Mouse (Mus musculus) CD4-positive, CD25-positive, alpha-beta regulatory T cell, adult 4 months (primary cell): ENCODE data around the gene Defb22. TPM values are rescaled to one million over a fixed set of nuclear protein-coding genes. Genes with fewer than 3 reads are reported as not detected.

Experiments
- ATAC-seq: one replicate; pipeline ENCODE4 v1.8.0; 2017
- polyA plus RNA-seq, 2 experiments: library from polyadenylated mRNA; unstranded; fragments of 100-300 nt; shearing (Covaris generic); gene quantifications; one replicate each; pipeline ENCODE4 v1.2.1; 2017

Defb22 gene
- polyA plus RNA-seq, 2 experiments from 2014 or later = not detected

GRCm38 (mm10) chr2:152438963-152439362 lies 51.0 kb downstream of the Defb22 start:
- ATAC-seq = no peak

- peak; percentile 99 for ATAC-seq
These were observed 52.7 kb downstream of the Defb22 start for GRCm38 (mm10) chr2:152436983-152437860.

- ATAC-seq = no peak
These were observed 53.5 kb downstream of the Defb22 start for GRCm38 (mm10) chr2:152436405-152436901.

Other genes with a start within 250 kb of the Defb22 start
- gene Tbc1d20, start 196.3 kb downstream of the Defb22 start, polyA plus RNA-seq = 10 to 100 TPM; 19.5 to 21.3 TPM
- 10 to 100 TPM; 53.4 to 74.3 TPM for gene Rbck1, start 157.5 kb downstream of the Defb22 start, polyA plus RNA-seq
- 1 to 10 TPM; 2.4 to 5.1 TPM for gene Trib3, start 146.1 kb downstream of the Defb22 start, polyA plus RNA-seq
- gene Nrsn2, start 113.5 kb downstream of the Defb22 start, polyA plus RNA-seq = not detected
- gene Sox12, start 92.1 kb downstream of the Defb22 start, polyA plus RNA-seq = under 1 TPM; 0.32 to 0.73 TPM
- gene Zcchc3, start 75.1 kb downstream of the Defb22 start, polyA plus RNA-seq = under 1 TPM; 0.57 to 0.75 TPM
- gene 6820408C15Rik, start 74.6 kb downstream of the Defb22 start, polyA plus RNA-seq = not detected
- gene Defb23, start 25.5 kb downstream of the Defb22 start, polyA plus RNA-seq = not detected
- gene Defb20, start 13.1 kb downstream of the Defb22 start, polyA plus RNA-seq = not detected
- gene Defb26, start 21.6 kb upstream of the Defb22 start, polyA plus RNA-seq = not detected
- not detected for gene Defb28, start 28.1 kb upstream of the Defb22 start, polyA plus RNA-seq
- gene Defb29, start 50.0 kb upstream of the Defb22 start, polyA plus RNA-seq = not detected
- not detected for gene Gm17416, start 79.2 kb upstream of the Defb22 start, polyA plus RNA-seq
- not detected for gene Defb21, start 82.6 kb upstream of the Defb22 start, polyA plus RNA-seq
- not detected for gene Defb19, start 90.2 kb upstream of the Defb22 start, polyA plus RNA-seq
- gene Defb45, start 109.3 kb upstream of the Defb22 start, polyA plus RNA-seq = not detected
- not detected for gene Defb36, start 114.2 kb upstream of the Defb22 start, polyA plus RNA-seq
- gene Defb25, start 132.9 kb upstream of the Defb22 start, polyA plus RNA-seq = not detected
- gene Rem1, start 136.8 kb upstream of the Defb22 start, polyA plus RNA-seq = not detected
- 10 to 100 TPM; 76.1 to 76.2 TPM for gene H13, start 179.3 kb upstream of the Defb22 start, polyA plus RNA-seq
- 1 to 10 TPM; 3.7 to 3.9 TPM for gene Mcts2, start 196.9 kb upstream of the Defb22 start, polyA plus RNA-seq
- under 1 TPM; 0.75 to 0.82 TPM for gene Id1, start 246.1 kb upstream of the Defb22 start, polyA plus RNA-seq